Mouse (Mus musculus) liver, embryonic 14.5 days (tissue): ENCODE results near the gene RPS10-NUDT3. TPM values are rescaled to one million over a fixed set of nuclear protein-coding genes. Genes with fewer than 3 reads are reported as not detected.

Experiments
- ATAC-seq: fragments of 200-750 bp; cut with Nextera tagmentation; 2 replicates; pipeline ENCODE4 v1.8.0; 2017; ENCODE audit warnings: moderate number of reproducible peaks, mild to moderate bottlenecking, moderate library complexity; ENCODE audit not compliant: insufficient read depth
- DNase-seq, 3 experiments: peaks; one replicate each; pipeline ENCODE4 v3.0.0-alpha.2; 2012 to 2013; ENCODE audit warnings: low read depth in 3 of 3, low spot score in 3 of 3
- H3K27ac ChIP-seq: fragments of 300-500 bp; sonication (generic); 2 replicates; pipeline ENCODE4 v1.5.1; 2014; ENCODE audit warnings: moderate library complexity, mild to moderate bottlenecking, control low read depth, inconsistent platforms
- H3K27me3 ChIP-seq: fragments of 300-500 bp; sonication (generic); 2 replicates; pipeline ENCODE4 v1.6.1; 2014; ENCODE audit warnings: mild to moderate bottlenecking, low read length, moderate library complexity; ENCODE audit not compliant: control insufficient read depth, insufficient read depth
- H3K36me3 ChIP-seq: fragments of 300-500 bp; sonication (generic); replicated peaks from 2 replicates; pipeline ENCODE4 v1.6.1; 2014; ENCODE audit warnings: low read depth; ENCODE audit not compliant: control insufficient read depth, insufficient read depth
- H3K4me1 ChIP-seq, 2 experiments: fragments of 200-500 bp in 1 of 2; fragments of 300-500 bp in 1 of 2; sonication (generic) in 1 of 2; replicated peaks; 2 replicates each; pipeline ENCODE4 v1.6.1; 2012 to 2014; ENCODE audit warnings: antibody characterized with exemption in 1 of 2, inconsistent platforms in 1 of 2, low read length in 1 of 2; ENCODE audit not compliant: control insufficient read depth in 2 of 2, insufficient read depth in 2 of 2
- H3K4me2 ChIP-seq: fragments of 300-500 bp; sonication (generic); 2 replicates; pipeline ENCODE4 v1.6.1; 2014; ENCODE audit warnings: low read depth, mild to moderate bottlenecking, control low read depth, moderate library complexity
- H3K4me3 ChIP-seq, 2 experiments: fragments of 200-500 bp in 1 of 2; fragments of 300-500 bp in 1 of 2; sonication (generic) in 1 of 2; 2 replicates each; pipeline ENCODE4 v1.5.1; 2012 to 2014; ENCODE audit warnings: low read depth in 2 of 2, low read length in 2 of 2, mild to moderate bottlenecking in 2 of 2, control low read depth in 1 of 2, inconsistent platforms in 1 of 2, moderate library complexity in 1 of 2; ENCODE audit not compliant: insufficient read depth in 1 of 2
- H3K9ac ChIP-seq: fragments of 300-500 bp; sonication (generic); replicated peaks from 2 replicates; pipeline ENCODE4 v1.6.1; 2014; ENCODE audit warnings: mild to moderate bottlenecking, control low read depth, moderate library complexity
- H3K9me3 ChIP-seq: fragments of 300-500 bp; sonication (generic); 2 replicates; pipeline ENCODE4 v1.6.1; 2016; ENCODE audit warnings: low read length, mixed read lengths; ENCODE audit not compliant: control insufficient read depth
- CTCF ChIP-seq: IDR thresholded peaks from 2 replicates; pipeline ENCODE4 v1.5.1; 2016; ENCODE audit warnings: antibody characterized with exemption, low read depth, control low read depth
- EP300 ChIP-seq: IDR thresholded peaks from 2 replicates; pipeline ENCODE4 v1.6.1; 2016; ENCODE audit warnings: antibody characterized with exemption, low read depth
- WGBS: fragments of 180-500 bp; shearing (Covaris S2); extraction: QIAGEN DNeasy Blood & Tissue Kit; methylation state at CpG from one replicate; pipeline ENCODE4 v1.1.7; 2014; ENCODE audit not compliant: insufficient replicate concordance; 5-methylcytosine and 5-hydroxymethylcytosine counted together
- polyA plus RNA-seq, 2 experiments: library from polyadenylated mRNA; depleted of rRNA in 1 of 2; stranded (reverse) in 1 of 2; unstranded in 1 of 2; fragments of >200 nt; fragmentation: Nextera tagmentation in 1 of 2; extraction: Ambion mirVana in 1 of 2; gene quantifications; 2 replicates each; pipeline versions ENCODE4 v1.2.1 to v1.2.3; 2012 to 2014

Gene RPS10-NUDT3
- polyA plus RNA-seq, 2 experiments, result not detected

GRCm38 (mm10) chr17:27626681-27627080, 8.3 kb downstream of the RPS10-NUDT3 start:
- H3K4me1 ChIP-seq, result peaks cover 0 to 15% of the 10 kb centered on the region in 2 experiments; a peak in 2 of 4 replicates
- H3K9ac ChIP-seq, result no peak overlapping the region
- no peak overlapping the region for H3K4me3 ChIP-seq
- H3K9me3 ChIP-seq, result no peaks in the 10 kb centered on the region
- no peak for ATAC-seq
- H3K4me2 ChIP-seq, result no peak overlapping the region
- TF ChIP-seq EP300 (no peak), CTCF (no peak)
- peaks cover 20% of the 10 kb centered on the region for H3K36me3 ChIP-seq
- WGBS, result 44% methylated on average over 5 of the region's 5 CpGs
- H3K27me3 ChIP-seq, result no peaks in the 10 kb centered on the region
- DNase-seq, result no peak
- H3K27ac ChIP-seq, result no peak overlapping the region

DNA sequence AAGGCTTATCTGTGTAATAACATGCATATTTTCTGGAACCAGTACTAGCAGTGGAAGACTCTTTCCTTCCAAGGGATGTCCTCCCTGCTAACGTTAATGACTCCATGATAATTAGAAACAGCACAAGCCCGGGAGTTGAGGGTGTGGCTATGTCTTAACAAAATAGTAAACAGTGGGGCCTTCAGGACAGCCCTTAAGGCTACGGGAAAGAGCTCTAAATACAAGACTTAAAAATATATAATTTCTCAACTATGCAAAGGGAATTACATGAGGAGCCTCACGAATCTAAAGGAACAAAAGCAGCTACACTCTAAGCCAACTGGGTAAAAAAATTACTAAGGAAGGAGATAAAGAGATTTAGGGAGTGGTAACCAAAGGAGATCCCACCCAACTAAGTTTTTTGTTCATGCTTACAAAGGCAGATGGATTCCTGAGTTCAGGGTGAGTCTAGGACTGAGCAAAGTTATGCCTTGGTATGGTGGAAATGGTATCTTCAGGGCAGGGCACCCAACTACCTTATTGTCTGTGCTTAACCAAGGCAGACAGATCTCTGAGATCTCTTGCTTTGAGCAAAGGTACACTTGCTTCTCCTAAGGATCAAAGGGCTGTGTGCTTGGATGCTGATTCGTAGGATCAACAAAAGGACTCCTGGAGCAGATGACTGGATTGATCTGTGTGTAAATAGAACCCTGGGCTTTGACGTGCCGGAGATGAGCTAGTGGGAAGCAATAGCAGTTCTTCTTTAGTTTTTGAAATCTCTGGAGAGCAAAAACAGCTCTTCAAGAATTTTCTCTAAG, 9.4 kb downstream of the RPS10-NUDT3 start:
- Histone ChIP-seq H3K36me3 (peaks cover 10% of the 10 kb centered on the region), H3K9ac (no peak overlapping the region), H3K4me2 (no peak overlapping the region), H3K27ac (no peak overlapping the region), H3K4me3 (no peak overlapping the region), H3K4me1 (peaks cover 0 to 20% of the 10 kb centered on the region in 2 experiments; a peak in 2 of 4 replicates), H3K9me3 (no peaks in the 10 kb centered on the region), H3K27me3 (no peaks in the 10 kb centered on the region)
- DNase-seq, result no peak
- WGBS, result 47% methylated on average over 7 of the region's 7 CpGs
- TF ChIP-seq EP300, result no peak
- no peak for TF ChIP-seq CTCF
- no peak for ATAC-seq

DNA sequence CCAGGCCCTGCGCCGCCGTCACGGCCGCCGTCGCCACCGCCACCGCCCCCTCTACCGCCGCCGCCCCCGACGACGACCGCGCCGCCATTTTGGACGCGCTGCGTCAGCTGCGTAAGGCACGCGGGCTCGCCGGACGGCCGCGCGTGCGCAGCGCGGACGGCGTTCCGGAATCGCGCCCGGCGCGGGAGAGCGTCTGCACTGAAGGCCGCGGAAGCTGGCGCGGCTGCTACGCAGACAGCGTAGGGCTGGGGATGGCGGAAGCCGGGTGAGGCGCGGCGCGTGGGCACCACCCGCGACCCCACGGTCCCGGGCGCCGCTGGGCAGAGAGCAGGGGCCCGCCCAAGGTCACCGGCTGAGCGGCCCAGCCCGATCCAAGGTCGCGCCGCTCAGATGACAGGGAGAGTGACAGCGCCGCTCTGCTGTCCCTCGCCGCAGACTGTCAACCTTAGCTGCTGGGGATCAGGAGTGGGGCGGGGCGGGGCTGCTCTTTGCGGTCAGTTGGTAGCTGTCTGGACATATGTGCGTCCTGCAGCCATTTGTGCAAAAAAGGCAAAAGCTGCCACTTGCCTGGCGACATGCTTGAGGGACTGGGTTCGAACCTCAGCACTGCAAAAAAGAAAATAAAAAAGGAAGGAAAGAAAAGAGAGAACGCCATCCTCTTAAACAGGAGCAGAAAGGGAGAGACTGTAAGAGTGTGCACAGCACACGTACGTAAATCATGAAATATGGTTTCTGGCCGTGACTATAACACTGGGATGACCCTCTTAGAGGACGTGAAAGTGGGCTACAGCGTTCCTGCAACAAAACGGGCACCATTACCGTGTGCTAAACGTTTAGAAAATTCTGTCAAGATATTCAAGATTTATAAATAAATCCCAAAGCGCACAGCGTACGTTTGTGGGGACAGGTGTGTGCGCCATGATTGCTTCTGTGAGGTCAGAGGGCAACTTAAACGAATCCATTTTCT, 11.4 kb downstream of the RPS10-NUDT3 start, which contains the start of gene Nudt3:
TSS of gene Nudt3 (minus strand) at position 136 of the 967 bp plus-strand sequence.
- H3K9ac ChIP-seq, result peak within 1 kb of the TSS; percentile 76
- 6% methylated on average over 91 of the region's 91 CpGs for WGBS
- H3K36me3 ChIP-seq, result no peaks in the 10 kb centered on the region
- H3K9me3 ChIP-seq, result no peaks in the 10 kb centered on the region
- H3K27ac ChIP-seq, result peak within 1 kb of the TSS; percentile 48
- TF ChIP-seq EP300, result no peak
- peak; percentile 22; the same call in 1 of the 2 replicates for TF ChIP-seq CTCF
- H3K27me3 ChIP-seq, result no peaks in the 10 kb centered on the region
- DNase-seq (peak; percentile 78 to 79 (median 79)), ATAC-seq (peak; percentile 90)
- H3K4me3 ChIP-seq, result peak within 1 kb of the TSS; percentile 88 to 98
- H3K4me2 ChIP-seq, result peak within 1 kb of the TSS; percentile 77
- peaks cover 0 to 21% of the 10 kb centered on the region in 2 experiments; a peak in 2 of 4 replicates for H3K4me1 ChIP-seq

DNA sequence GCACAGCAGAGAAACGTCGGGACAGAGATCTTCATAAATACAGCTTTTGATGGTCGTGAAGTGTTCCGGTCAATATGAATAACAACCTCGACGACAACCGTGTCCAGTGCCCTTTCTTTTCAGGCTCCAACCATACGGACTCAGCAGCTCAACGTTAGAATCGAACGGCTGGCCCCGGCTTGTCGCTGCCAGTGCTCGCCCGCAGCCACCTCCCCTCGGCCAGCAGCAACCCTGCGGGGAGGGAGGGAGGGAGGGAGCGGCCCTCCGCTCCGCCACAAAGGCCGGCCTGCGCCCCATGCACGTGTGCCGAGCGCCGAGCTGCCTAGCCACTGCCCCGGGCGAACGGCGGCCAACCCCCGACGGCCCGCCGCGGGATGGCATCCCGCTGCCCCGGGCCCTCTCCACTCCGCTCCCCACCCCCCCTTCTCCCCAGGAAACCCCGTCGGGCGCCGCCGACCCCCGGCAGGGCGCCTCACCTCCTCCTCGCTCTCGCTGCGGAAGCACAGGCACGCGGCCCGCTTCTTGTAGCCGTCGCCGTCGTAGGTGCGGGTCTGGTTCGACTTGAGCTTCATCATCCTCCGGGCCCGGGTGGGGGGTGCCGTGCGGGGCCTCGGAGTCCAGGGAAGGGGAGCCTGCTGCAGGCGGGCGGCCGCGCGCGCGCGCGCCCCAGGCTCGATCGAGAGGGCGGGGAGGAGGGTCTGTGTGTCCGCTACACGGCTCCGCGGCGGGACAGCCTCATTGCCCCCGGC, 12.2 kb downstream of the RPS10-NUDT3 start:
- TF ChIP-seq CTCF, result no peak
- no peaks in the 10 kb centered on the region for H3K9me3 ChIP-seq
- H3K4me2 ChIP-seq, result peak overlapping the region; percentile 77
- H3K27ac ChIP-seq, result peak overlapping the region; percentile 37
- peak overlapping the region; percentile 76 for H3K9ac ChIP-seq
- no peaks in the 10 kb centered on the region for H3K36me3 ChIP-seq
- peak overlapping the region; percentile 88 to 98 for H3K4me3 ChIP-seq
- ATAC-seq (peak; percentile 70), DNase-seq (peak in 1 of 3 experiments; percentile 46)
- under 1% methylated on average over 73 of the region's 80 CpGs for WGBS
- peaks cover 0 to 22% of the 10 kb centered on the region in 2 experiments; a peak in 2 of 4 replicates for H3K4me1 ChIP-seq
- H3K27me3 ChIP-seq, result no peaks in the 10 kb centered on the region
